9 mouse cellular contexts compared by ENCODE assay signal in the genomic region with DNA sequence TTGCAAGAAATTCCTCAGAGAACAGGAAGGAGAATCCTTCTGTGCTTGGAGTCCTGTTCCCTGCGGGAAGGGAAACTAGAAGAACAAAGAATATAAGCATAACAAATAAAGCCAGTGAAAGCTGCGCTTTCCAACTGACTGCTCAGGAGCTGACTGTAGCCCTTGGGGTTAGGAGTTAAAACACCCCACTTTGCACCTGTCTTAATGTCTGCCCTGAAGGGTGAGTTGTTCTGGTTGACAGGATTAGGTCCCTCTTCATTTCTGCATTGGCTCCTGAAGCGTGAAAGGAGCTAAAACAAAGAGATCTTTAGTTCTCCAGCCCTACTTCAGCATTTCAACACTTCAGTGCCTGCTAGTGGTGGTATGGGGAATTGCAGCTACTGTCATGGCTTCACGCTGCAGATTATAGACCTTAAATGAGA. TPM values are rescaled to one million over a fixed set of nuclear protein-coding genes. Genes with fewer than 3 reads are reported as not detected.
DNase-seq lines count a peak whose midpoint lies in the region; ATAC-seq and TF ChIP-seq lines count a peak whose summit lies in the region.
"Had no signal": no experiment of that assay in that cellular context is flagged by ENCODE, and none has a peak within 500 bp of the region (broad histone marks: within the 10 kb centered on the region; RNA-seq: fewer than 3 reads in every experiment).

No protein-coding gene starts in this region.

- 37% methylated on average over 4 of the region's 4 CpGs for WGBS in heart, embryonic 11.5 days (ENCODE audit: insufficient replicate concordance)
- WGBS in forebrain, postnatal 0 days, result 16% methylated on average over 4 of the region's 4 CpGs

- H3K4me3 ChIP-seq in heart, embryonic 11.5 days (ENCODE audit: low read depth, low read length), result no peak overlapping the region
- no peak overlapping the region for H3K4me3 ChIP-seq in forebrain, postnatal 0 days (ENCODE audit: low read depth, low read length)
- H3K4me3 ChIP-seq: liver, embryonic 15.5 days had no signal

- H3K36me3 ChIP-seq in heart, embryonic 11.5 days (ENCODE audit: control insufficient read depth, insufficient read depth, low read length), result no peaks in the 10 kb centered on the region
- H3K36me3 ChIP-seq in forebrain, postnatal 0 days (ENCODE audit: insufficient read depth), result no peaks in the 10 kb centered on the region
- H3K36me3 ChIP-seq: liver, embryonic 15.5 days had no signal

- no peak overlapping the region for H3K9ac ChIP-seq in heart, embryonic 11.5 days (ENCODE audit: low read depth, low read length)
- H3K9ac ChIP-seq in forebrain, postnatal 0 days, result no peak overlapping the region
- H3K9ac ChIP-seq: liver, embryonic 15.5 days had no signal

- no peak overlapping the region for H3K27ac ChIP-seq in heart, embryonic 11.5 days (ENCODE audit: low read depth, low read length)
- no peak overlapping the region for H3K27ac ChIP-seq in forebrain, postnatal 0 days (ENCODE audit: low read depth, low read length)
- H3K27ac ChIP-seq: liver, embryonic 15.5 days had no signal

- H3K4me2 ChIP-seq in heart, embryonic 11.5 days, result no peak overlapping the region
- H3K4me2 ChIP-seq in forebrain, postnatal 0 days (ENCODE audit: low read depth), result no peak overlapping the region
- H3K4me2 ChIP-seq: liver, embryonic 15.5 days had no signal

- no peaks in the 10 kb centered on the region for H3K4me1 ChIP-seq in heart, embryonic 11.5 days (ENCODE audit: control insufficient read depth, insufficient read depth, low read length)
- H3K4me1 ChIP-seq in forebrain, postnatal 0 days (ENCODE audit: insufficient read depth), result no peaks in the 10 kb centered on the region
- H3K4me1 ChIP-seq: liver, embryonic 15.5 days had no signal

- peak; percentile 79 for TF ChIP-seq CTCF in forebrain, postnatal 0 days (IDR thresholded peaks at IDR 0.05; ENCODE audit: low read depth)

- no peaks in the 10 kb centered on the region for H3K9me3 ChIP-seq in heart, embryonic 11.5 days (replicated peaks; ENCODE audit: control insufficient read depth, low read length)
- H3K9me3 ChIP-seq in forebrain, postnatal 0 days (ENCODE audit: low read length), result no peaks in the 10 kb centered on the region
- H3K9me3 ChIP-seq: liver, embryonic 15.5 days had no signal

- H3K27me3 ChIP-seq in heart, embryonic 11.5 days (ENCODE audit: control insufficient read depth, insufficient read depth, low read length), result no peaks in the 10 kb centered on the region; the same call in 1 of the 2 replicates
- H3K27me3 ChIP-seq in forebrain, postnatal 0 days (ENCODE audit: insufficient read depth, low read length), result no peaks in the 10 kb centered on the region
- H3K27me3 ChIP-seq: liver, embryonic 15.5 days had no signal

- ATAC-seq in heart, embryonic 11.5 days (replicated peaks; ENCODE audit: insufficient number of reproducible peaks, low FRiP score, low TSS enrichment), result no peak
- ATAC-seq in forebrain, postnatal 0 days, result no peak

- DNase-seq in heart, adult 8-10 months (ENCODE audit: low spot score), result peak; percentile 39
- DNase-seq in B cell, adult 2 months, result peak; percentile 65 to 73
- DNase-seq in WW6 (ENCODE audit: low read depth, low spot score), result peak; percentile 29
- DNase-seq in forebrain, postnatal 0 days, result peak; percentile 46
- peak; percentile 39 to 52 for DNase-seq in lung, adult 18-20 months
- peak; percentile 22 to 63 for DNase-seq in spleen, postnatal 10 days (ENCODE audit: low spot score in 2 of 2)
- DNase-seq in yolk sac, embryonic 10.5 days (ENCODE audit: low spot score), result no peak

RNA-seq across cellular contexts. Expression of a gene that starts 37.8 kb away (rescaled TPM):
- not detected for total RNA-seq in heart, adult 8-10 months (2022)
- not detected in 2 replicates for polyA plus RNA-seq in heart, embryonic 11.5 days (2014; fragmentation: Nextera tagmentation; extraction: Ambion mirVana)
- total RNA-seq in forebrain, postnatal 0 days (2014; rRNA removed), result not detected in 2 replicates
- polyA plus RNA-seq in forebrain, postnatal 0 days (2015; fragmentation: Nextera tagmentation; extraction: Ambion mirVana), result not detected in 2 replicates
- polyA plus RNA-seq: liver, embryonic 15.5 days had no signal
